Mouse (Mus musculus): Measurements from ENCODE around the gene Slc1a2.

Slc1a2 gene

DNA sequence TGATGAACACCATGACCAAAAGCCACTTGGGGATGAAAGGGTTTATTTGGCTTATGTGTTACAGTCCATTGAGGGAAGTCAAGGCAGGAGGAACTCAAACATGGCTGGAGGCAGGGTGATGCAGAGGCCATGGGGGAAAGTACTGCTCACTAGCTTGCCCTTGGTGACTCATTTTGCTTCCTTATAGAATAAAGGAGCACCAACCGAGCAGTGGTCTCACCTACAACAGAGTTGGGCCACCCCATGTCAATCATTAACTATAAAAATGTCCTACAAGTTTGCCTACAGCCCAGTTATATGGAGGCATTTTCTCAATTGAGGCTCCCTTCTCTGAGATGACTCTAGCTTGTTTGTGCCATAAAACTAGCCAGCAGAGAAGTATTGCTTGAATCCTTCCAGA lies 169.4 kb downstream of the Slc1a2 start:
- DNase-seq: no peak

GRCm38 (mm10) chr2:102828381-102828780 lies 169.9 kb downstream of the Slc1a2 start:
- no peak for DNase-seq

DNA sequence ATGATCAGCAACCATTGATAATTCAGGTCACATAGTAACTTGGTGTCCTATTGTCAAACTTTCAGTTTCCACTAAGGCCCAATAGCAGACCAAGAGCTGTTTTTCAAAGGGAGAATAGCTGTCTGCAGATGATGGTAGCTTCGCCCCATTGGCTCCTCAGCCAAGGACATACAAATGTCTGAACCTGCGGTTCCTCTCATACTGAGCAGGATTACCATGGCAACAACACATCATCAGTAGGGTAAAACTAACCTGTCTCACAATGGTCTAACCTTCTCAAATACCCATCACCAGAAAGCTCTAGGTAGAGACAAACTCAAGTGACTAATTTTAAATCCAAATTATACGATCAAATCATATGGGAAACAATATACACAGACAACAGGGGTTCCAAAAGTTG lies 170.7 kb downstream of the Slc1a2 start:
- peak; percentile 49 for DNase-seq

DNA sequence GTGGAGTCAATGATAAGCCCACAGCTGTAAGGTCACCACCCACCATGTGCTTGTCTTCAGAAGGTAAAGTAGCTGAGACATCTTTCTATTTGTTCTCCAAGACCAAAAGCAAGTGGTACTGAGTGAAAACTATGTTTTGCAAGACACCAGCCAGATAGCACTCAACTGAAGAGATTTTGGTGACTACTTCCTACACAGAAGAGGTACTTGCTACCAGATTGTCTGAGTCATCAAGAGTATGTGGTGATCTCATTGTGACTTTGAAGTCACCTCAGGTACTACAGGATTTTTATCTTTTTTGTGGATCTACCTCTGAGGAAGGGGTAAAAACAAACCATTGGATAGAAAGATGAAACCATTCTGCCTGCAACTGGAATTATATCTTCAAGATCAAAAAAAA lies 173.1 kb downstream of the Slc1a2 start:
- no peak for DNase-seq

GRCm38 (mm10) chr2:102838179-102838578 lies 179.7 kb downstream of the Slc1a2 start:
- no peak for DNase-seq
